Mouse (Mus musculus) retina, embryonic 14.5 days (tissue): ENCODE measurements around the gene Ppm1g.

Experiments
- DNase-seq: peaks from one replicate; pipeline ENCODE4 v3.0.0-alpha.2; 2015; ENCODE audit warnings: low spot score

Gene Ppm1g

DNA sequence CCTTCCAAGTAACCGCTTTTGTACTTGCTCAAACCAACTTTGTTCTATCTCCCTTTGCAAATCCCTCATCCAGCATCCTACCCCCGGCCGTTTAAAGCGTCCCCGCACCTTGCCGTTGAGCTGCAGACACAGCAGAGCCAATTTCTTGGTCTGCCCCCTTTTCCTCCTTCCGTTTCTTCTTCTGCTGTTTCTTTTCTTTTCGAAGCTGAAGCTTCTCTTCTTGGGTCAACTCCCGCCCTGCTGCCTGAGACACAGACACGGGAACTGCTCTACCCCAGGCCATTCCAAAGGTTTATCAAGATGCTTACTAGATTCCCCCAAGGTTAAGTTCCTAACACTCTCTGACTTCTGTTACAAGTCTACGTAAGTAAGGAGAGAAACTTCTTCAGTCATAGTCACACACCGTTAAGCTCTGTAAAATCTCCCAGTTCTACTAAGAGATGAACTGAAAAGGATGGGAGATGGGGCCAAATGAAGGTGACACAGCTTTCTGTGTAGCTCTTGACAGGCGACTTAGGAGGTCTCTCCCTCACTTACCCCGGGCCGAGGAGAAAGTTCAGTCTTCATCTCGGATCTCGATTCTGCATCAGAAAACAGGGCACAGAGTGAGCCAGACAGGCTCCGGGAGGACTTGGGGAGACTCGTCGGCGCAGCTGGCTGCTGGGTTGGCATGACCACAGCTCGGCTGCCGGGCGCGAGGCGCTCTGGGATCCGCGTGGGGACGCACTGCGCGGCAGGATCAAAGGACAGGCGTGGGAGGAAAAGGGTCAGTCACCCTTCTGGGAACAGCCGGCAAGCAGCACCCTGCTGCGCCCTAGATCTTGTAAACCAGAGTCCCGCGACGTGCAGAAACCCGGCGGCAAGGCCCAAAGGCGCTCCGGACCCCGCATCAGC lies 28.2 kb downstream of the Ppm1g start:
- DNase-seq = no peak

DNA sequence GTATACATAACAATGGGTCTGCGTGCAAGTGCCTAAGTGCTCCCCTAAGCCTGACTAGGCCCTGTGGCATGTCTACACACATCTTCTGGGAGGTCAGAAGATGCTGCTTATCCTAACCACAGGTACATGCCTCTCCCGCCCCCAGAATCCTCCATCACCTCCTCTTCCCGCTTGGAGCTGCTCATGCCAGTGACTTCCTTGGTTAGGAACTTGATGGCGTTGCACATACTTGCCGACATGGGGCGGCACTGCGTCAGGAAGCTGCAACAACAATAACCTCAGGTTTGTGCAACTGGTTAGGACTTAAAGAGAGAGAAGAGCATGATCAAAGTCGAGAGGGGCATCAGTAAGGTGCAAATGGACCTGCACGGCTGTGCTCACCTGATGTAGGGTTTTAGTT lies 30.3 kb downstream of the Ppm1g start:
- no peak for DNase-seq

DNA sequence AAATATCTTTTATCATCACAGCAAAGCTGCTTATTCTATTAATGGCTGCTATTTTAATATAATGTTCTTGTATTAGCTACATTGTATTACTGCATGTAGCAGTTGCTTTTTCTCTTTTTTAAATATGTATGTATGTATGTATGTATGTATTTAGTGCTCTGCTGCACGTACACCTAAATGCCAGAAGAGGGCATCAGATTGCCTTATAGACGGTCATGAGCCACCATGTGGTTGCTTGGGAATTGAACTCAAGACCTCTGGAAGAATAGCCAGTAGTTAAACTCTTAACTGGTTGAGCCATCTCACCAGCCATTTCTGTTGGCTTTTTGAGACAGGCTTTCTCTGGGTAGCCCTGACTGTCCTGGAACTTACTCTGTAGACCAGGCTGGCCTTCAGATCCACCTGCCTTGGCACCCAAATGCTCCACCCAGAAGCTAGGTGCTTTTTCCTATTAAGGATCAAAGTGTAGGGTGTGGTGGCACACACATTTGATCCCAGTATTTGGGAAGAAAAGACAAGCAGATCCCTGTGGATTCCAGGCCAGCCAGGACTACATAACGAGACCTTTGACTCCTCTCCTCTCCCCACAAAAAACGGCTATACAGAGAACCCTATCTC lies 32.2 kb downstream of the Ppm1g start:
- DNase-seq = peak; percentile 40

DNA sequence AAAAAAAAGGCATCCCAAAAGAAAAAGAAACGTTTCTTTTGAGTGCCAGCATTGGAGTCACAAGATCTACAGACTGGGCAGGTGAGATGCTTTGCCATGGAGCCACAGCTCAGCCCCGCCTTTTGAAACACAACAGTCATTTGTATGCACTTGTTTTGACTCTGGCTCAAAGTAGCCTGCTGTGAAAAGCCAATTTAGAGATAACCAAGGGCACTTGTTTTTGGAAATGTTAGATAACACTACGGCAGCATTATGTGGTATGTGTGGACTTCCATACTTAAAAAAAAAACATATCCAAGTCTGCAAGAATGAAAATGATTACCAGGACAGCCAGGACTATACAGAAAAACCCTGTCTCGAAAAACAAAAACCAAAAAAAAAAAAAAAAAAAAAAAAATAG lies 36.8 kb downstream of the Ppm1g start:
- DNase-seq = no peak

DNA sequence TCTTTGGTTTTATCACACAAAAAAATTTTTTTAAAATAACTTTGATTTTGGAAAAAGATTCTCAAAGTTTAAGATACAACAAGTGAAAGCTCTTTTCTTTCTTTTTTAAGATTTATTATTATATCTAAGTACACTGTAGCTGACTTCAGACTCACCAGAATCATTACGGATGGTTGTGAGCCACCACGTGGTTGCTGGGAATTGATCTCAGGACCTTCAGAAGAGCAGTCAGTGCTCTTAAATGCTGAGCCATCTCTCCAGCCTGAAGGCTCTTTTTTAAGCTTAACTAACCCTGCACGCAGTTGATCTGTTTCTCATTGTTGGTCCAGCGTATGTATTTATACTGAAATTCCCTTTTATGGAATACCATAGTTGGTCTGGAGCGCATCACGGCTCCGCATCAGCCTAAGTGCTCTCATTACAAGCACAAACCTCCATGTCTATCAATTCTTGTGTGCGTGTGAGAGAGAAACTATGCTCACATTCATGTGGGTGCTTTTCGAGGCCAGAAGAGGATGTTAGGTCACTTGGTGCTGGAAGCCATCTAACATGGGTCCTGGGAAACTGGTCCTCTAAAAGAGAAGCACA lies 39.2 kb downstream of the Ppm1g start:
- no peak for DNase-seq

DNA sequence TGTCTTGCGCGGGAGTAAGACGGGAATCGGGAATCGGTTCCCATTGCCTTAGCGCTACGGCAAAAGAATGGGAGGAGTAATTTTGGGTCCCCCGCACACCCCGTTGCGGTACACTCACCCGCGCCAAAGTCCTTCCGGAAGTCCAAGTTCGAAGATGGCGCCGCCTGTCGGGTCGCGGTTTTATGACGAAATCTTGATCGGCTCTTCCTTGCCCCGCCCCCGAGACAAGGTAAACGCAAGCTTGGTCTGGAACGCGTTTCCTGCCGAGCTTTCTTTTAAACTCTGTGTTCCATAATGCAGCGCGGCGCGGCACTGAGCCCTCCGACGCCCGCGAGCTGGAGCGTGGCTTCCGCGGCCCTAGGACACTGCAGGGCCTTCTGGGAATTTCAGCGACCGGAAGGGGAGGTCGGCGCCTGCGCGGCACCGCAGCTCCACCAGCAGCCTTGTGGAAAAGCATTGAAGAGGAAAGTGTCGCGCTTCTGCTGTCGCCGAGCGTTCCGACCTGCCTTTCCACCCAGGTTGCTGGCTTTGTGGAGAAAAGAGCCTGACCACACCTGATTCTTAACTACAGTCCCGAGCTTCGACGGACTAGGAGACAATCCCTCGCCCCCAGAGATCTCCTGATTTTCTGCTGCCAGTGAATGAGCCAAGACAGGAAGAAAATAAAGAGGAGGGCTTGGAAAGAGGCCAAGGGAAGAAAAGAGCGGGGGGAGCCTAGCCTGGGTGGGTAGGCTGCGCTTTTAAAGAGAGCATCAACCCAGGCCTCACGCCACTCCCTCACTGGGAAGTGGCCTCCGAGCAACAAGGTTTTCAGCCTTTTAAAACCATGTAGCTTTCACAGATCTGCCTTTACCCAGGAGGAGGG lies 40.5 kb downstream of the Ppm1g start, which contains the start of the genes Gm29609 and Gtf3c2:
Gene Gm29609 (minus strand): TSS at position 146 of the 865 bp plus-strand sequence.
Gene Gtf3c2 (minus strand): TSS at position 379 of the 865 bp plus-strand sequence.
- DNase-seq = peak; percentile 95

DNA sequence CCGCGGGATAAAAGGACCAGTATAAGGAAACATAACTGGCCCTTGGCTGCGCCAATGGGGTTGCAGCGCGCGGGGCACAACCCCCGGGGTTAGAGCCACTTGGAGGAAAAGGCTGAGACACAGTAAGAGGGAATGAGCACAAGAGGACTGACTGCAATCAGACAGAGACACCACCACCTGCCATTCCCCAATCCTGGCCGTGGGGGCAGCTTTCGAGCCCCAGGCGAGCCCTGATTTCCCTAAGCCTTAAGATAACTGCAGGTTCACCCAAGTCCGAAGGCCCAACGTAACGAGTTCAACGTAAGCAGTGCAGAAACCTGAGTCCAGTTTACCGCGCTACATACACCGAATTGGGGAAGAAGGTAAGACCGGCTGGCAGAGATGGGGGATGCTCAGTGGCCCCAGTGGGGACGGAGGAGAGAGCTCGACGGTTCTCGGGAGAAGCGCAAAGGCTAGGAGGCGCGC lies 41.2 kb downstream of the Ppm1g start:
- DNase-seq = peak; percentile 24

DNA sequence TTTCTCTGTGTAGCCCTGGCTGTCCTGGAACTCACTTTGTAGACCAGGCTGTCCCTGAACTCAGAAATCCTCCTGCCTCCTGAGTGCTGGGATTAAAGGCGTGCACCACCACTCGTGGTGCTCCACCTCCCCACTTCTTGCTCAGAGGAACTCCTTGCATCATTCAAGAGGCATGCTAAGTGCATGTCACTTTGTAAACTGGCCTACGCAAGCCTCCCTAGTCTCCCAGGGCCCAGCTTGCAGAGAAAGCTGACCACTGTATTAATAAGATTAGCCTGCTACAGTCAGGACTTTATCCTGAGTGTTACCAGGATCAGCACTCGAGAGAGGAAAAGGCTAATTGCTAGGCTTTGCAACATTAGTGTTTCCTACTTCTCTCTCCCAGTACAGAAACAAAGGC lies 51.9 kb downstream of the Ppm1g start:
- no peak for DNase-seq

DNA sequence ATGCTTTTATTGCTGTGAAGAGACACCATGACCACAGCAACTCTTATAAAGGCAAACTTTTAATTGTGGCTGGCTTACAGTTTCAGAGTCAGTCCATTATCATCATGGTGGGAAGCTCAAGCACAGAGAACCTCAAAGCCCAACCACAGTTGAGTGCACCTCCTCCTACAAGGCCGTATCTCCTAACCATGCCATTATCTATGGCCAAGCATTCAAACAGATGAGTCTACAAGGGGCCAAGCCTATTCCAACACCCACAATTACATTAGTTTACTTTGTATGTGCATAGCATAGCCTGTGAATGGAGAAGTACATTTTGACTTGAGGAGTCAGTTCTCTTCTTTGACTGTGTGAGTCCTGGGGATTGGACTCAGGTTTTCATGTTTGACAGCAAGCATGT lies 55.6 kb downstream of the Ppm1g start:
- no peak for DNase-seq

DNA sequence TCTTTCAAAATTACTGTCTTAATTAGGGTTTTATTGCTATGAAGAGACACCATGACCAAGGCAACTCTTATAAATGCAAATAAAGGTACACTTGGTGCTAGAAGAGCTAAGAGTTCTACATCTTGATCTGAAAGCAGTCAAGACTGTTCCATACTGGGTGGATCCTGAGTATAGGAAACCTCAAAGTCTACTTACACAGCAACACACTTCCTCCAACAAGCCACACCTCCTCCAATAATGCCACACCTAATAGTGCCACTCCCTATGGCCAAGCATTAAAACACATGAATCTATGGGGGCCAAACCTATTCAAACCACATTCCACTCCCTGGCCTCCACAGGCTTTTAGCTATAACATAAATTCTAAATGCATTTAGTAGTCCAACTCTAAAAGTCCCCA lies 58.0 kb downstream of the Ppm1g start:
- no peak for DNase-seq

DNA sequence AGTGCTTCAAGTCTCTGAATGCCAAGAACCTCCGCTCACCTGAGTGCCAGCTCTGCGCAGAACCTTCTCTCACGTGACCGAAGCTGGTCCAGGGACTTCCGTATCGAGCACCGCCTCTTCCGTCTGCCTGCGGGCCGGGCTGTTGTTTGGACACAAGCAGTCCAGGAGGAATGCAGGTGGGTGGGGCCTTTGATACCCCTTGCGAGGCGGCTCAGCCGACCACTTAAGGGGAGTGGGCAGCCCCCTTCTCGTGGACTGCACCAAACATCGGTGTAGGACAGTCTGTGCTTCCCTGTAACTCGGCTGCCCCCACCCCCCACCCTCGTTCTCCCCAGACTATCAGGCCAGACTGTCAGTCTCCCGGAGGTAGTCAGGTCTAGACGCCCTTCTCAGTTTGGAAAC lies 66.3 kb downstream of the Ppm1g start, which contains the start of gene Mpv17:
Gene Mpv17 (minus strand): TSS at position 100 of the 402 bp plus-strand sequence.
- peak; percentile 83 for DNase-seq

DNA sequence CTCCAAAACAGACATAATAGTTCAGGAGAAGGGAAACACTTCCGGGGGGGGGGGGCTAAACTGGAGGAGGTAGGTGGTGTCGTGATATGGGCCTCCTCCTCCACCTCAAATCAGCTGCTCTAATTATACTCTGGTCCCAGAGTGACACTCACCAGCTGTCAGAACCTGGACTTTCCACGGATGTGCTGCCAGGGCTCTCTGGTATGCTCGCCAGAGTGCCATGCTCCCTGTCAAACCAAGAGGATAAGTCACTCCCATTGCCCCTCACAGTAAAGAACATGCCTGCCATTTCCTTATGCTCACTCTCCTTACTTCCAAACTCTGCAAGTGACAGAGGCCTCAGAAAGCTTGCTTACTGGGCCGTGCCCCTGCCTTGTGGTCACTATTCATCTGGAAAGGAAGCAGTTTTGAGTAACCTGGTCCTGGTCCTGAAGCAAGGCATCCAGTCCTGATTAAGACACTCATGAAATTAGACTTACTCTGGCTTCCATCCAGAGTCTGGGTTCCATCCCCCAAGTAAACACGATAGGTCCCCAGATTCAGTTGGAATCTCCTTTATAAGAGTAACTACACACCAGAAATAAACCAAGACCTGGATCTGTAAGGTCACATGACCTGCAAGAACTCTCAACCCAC lies 66.9 kb downstream of the Ppm1g start:
- DNase-seq = peak; percentile 6
